Mouse (Mus musculus) small intestine, adult 2 months (tissue): ENCODE data around the gene Ssna1.

Source experiments
- CTCF ChIP-seq: fragments of 200-500 bp; IDR thresholded peaks from 2 replicates; pipeline ENCODE4 v1.5.1; 2012; ENCODE audit warnings: low read depth, mild to moderate bottlenecking, control low read depth, inconsistent platforms, low read length, moderate library complexity, mixed read lengths; ENCODE audit not compliant: insufficient replicate concordance, insufficient read length; ENCODE audit errors: extremely low read depth
- POLR2A ChIP-seq: fragments of 200-500 bp; IDR thresholded peaks from 2 replicates; pipeline ENCODE4 v1.6.1; 2012; ENCODE audit warnings: low read depth, mild to moderate bottlenecking, control low read depth, inconsistent platforms, low read length, moderate library complexity

DNA sequence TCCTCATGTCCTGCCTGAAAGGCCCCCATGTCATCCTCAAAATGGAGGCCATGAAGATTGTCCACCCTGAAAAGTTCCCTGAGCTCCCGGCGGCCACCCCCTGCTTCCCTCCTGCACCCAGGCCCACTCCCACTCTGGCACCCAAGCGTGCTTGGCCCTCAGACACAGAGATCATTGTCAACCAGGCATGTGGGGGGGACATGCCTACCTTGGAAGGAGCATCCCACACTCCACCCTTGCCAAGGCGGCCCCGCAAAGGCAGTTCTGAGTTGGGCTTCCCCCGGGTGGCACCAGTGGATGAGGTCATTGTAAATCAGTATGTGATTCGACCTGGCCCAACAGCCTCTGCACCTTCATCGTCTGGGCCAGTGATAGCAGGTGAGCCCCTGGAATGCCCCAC lies 28.9 kb downstream of the Ssna1 start:
- TF ChIP-seq POLR2A (no peak), CTCF (no peak)
